Comparison of ENCODE assay signal across 31 mouse cellular contexts in genomic region chr12:102501848-102502595, GRCm38 (mm10). TPM values are rescaled to one million over a fixed set of nuclear protein-coding genes. Genes with fewer than 3 reads are reported as not detected.
DNase-seq lines count a peak whose midpoint lies in the region; ATAC-seq and TF ChIP-seq lines count a peak whose summit lies in the region.
"Had no signal": no experiment of that assay in that cellular context is flagged by ENCODE, and none has a peak within 500 bp of the region (broad histone marks: within the 10 kb centered on the region; RNA-seq: fewer than 3 reads in every experiment).

No protein-coding gene starts in this region.

- H3K9ac ChIP-seq in hindbrain, postnatal 0 days (replicated peaks; ENCODE audit: low read length) = no peak overlapping the region
- H3K9ac ChIP-seq in hindbrain, embryonic 14.5 days = no peak overlapping the region
- H3K9ac ChIP-seq: embryonic facial prominence, embryonic 15.5 days; forebrain, embryonic 12.5 days; heart, embryonic 12.5 days; kidney, embryonic 15.5 days; limb, embryonic 13.5 days; liver, embryonic 13.5 days; midbrain, embryonic 15.5 days had no signal

- no peak overlapping the region for H3K4me3 ChIP-seq in hindbrain, postnatal 0 days (ENCODE audit: low read length)
- no peak overlapping the region for H3K4me3 ChIP-seq in hindbrain, embryonic 14.5 days (replicated peaks; ENCODE audit: low read length)
- H3K4me3 ChIP-seq in testis, adult 2 months (ENCODE audit: control insufficient read depth, low read depth, low read length) = no peak overlapping the region
- H3K4me3 ChIP-seq: embryonic facial prominence, embryonic 10.5 days; embryonic facial prominence, embryonic 15.5 days; forebrain, embryonic 12.5 days; heart, embryonic 12.5 days; kidney, embryonic 15.5 days; layer of hippocampus, adult 2 months; left cerebral cortex, adult 2 months; limb, embryonic 13.5 days; liver, embryonic 13.5 days; midbrain, embryonic 10.5 days; midbrain, embryonic 15.5 days had no signal

- DNase-seq in hindbrain, postnatal 0 days (ENCODE audit: low spot score) = no peak
- no peak for DNase-seq in hindbrain, embryonic 14.5 days (ENCODE audit: low spot score)
- DNase-seq in testis, postnatal 14 days (ENCODE audit: low spot score) = no peak
- DNase-seq in adrenal gland, adult 2 months = no peak
- DNase-seq: adrenal gland, adult 8-10 months; B cell, adult 2 months; cerebellum, adult 2 months; cerebellum, postnatal 25 days; gastrocnemius, postnatal 14 days; heart, postnatal 14 days; kidney, adult 11 months; kidney, postnatal 36 days; liver, embryonic 13.5 days; lung, adult 2 months; lung, postnatal 10 days; right cerebral cortex, postnatal 4 days had no signal

- no peak overlapping the region for H3K27ac ChIP-seq in hindbrain, postnatal 0 days
- H3K27ac ChIP-seq in hindbrain, embryonic 14.5 days = no peak overlapping the region
- H3K27ac ChIP-seq in testis, adult 2 months (ENCODE audit: control insufficient read depth, insufficient read depth, low read depth, low read length) = peak overlapping the region; percentile 28; the same call in 1 of the 2 replicates
- H3K27ac ChIP-seq: embryonic facial prominence, embryonic 10.5 days; embryonic facial prominence, embryonic 15.5 days; forebrain, embryonic 12.5 days; kidney, embryonic 15.5 days; layer of hippocampus, adult 2 months; left cerebral cortex, adult 2 months; limb, embryonic 13.5 days; liver, embryonic 13.5 days; macrophage; midbrain, embryonic 10.5 days; midbrain, embryonic 15.5 days had no signal

- TF ChIP-seq POLR2A in testis, adult 2 months (IDR thresholded peaks at IDR 0.05; ENCODE audit: control insufficient read depth, low read depth, low read length) = no peak

- ATAC-seq in hindbrain, postnatal 0 days = 0 out of 2 replicates have a peak, but pooled peaks have one; percentile 31
- ATAC-seq in hindbrain, embryonic 14.5 days (ENCODE audit: low FRiP score) = no peak
- ATAC-seq in megakaryocyte progenitor cell, adult 5-6 weeks (replicated peaks; ENCODE audit: poor library complexity) = 0 out of 2 replicates have a peak, but pooled peaks have one; percentile 8
- ATAC-seq: midbrain, embryonic 15.5 days had no signal

- 87% methylated on average over 8 of the region's 8 CpGs for WGBS in hindbrain, postnatal 0 days
- 85% methylated on average over 8 of the region's 8 CpGs for WGBS in hindbrain, embryonic 14.5 days

- no peaks in the 10 kb centered on the region for H3K9me3 ChIP-seq in hindbrain, postnatal 0 days (ENCODE audit: low read length)
- no peaks in the 10 kb centered on the region for H3K9me3 ChIP-seq in hindbrain, embryonic 14.5 days (ENCODE audit: control insufficient read depth, low read length)
- H3K9me3 ChIP-seq: embryonic facial prominence, embryonic 10.5 days; embryonic facial prominence, embryonic 15.5 days; forebrain, embryonic 12.5 days; heart, embryonic 12.5 days; kidney, embryonic 15.5 days; limb, embryonic 13.5 days; liver, embryonic 13.5 days; midbrain, embryonic 10.5 days; midbrain, embryonic 15.5 days had no signal

- no peak overlapping the region for H3K4me2 ChIP-seq in hindbrain, postnatal 0 days (ENCODE audit: low read depth, low read length)
- no peak overlapping the region for H3K4me2 ChIP-seq in hindbrain, embryonic 14.5 days (replicated peaks)
- H3K4me2 ChIP-seq: embryonic facial prominence, embryonic 15.5 days; forebrain, embryonic 12.5 days; heart, embryonic 12.5 days; kidney, embryonic 15.5 days; limb, embryonic 13.5 days; liver, embryonic 13.5 days; midbrain, embryonic 15.5 days had no signal

- TF ChIP-seq CTCF in hindbrain, postnatal 0 days (IDR thresholded peaks at IDR 0.05; ENCODE audit: low read depth) = no peak
- no peak for TF ChIP-seq CTCF in testis, adult 2 months (IDR thresholded peaks at IDR 0.05; ENCODE audit: control insufficient read depth, insufficient read depth, insufficient replicate concordance, low read depth, low read length)

- H3K27me3 ChIP-seq in hindbrain, postnatal 0 days (ENCODE audit: insufficient read depth, low read length) = no peaks in the 10 kb centered on the region
- no peaks in the 10 kb centered on the region for H3K27me3 ChIP-seq in hindbrain, embryonic 14.5 days (ENCODE audit: control insufficient read depth, insufficient read depth, low read length)
- no peaks in the 10 kb centered on the region for H3K27me3 ChIP-seq in testis, adult 2 months (ENCODE audit: control insufficient read depth, insufficient read depth, low read length)
- H3K27me3 ChIP-seq: embryonic facial prominence, embryonic 15.5 days; forebrain, embryonic 12.5 days; heart, embryonic 12.5 days; kidney, embryonic 15.5 days; limb, embryonic 13.5 days; liver, embryonic 13.5 days; midbrain, embryonic 15.5 days had no signal

- H3K36me3 ChIP-seq in hindbrain, postnatal 0 days (ENCODE audit: insufficient read depth, low read length) = peaks cover 5% of the 10 kb centered on the region; the same call in 1 of the 2 replicates
- H3K36me3 ChIP-seq in hindbrain, embryonic 14.5 days (replicated peaks; ENCODE audit: control insufficient read depth, insufficient read depth) = peaks cover 19% of the 10 kb centered on the region
- H3K36me3 ChIP-seq in testis, adult 2 months (ENCODE audit: control insufficient read depth, insufficient read depth, low read length) = peaks cover 1% of the 10 kb centered on the region; the same call in 1 of the 2 replicates

- H3K4me1 ChIP-seq in hindbrain, postnatal 0 days (ENCODE audit: insufficient read depth, low read length) = no peaks in the 10 kb centered on the region
- no peaks in the 10 kb centered on the region for H3K4me1 ChIP-seq in hindbrain, embryonic 14.5 days (replicated peaks; ENCODE audit: control insufficient read depth, insufficient read depth, low read length)
- peaks cover 4% of the 10 kb centered on the region for H3K4me1 ChIP-seq in testis, adult 2 months (ENCODE audit: control insufficient read depth, insufficient read depth, low read length)
- H3K4me1 ChIP-seq: forebrain, embryonic 12.5 days; midbrain, embryonic 10.5 days; midbrain, embryonic 15.5 days had no signal

RNA-seq across cellular contexts. Expression of gene Golga5, which starts 33.1 kb away (rescaled TPM):
- 23.2 and 24.7 TPM in 2 replicates for total RNA-seq in hindbrain, postnatal 0 days (2014; rRNA removed)
- 24.3 and 25.0 TPM in 2 replicates for polyA plus RNA-seq in hindbrain, postnatal 0 days (2015; fragmentation: Nextera tagmentation; extraction: Ambion mirVana)
- polyA plus RNA-seq in hindbrain, embryonic 14.5 days (2014; fragmentation: Nextera tagmentation; extraction: Ambion mirVana) = 25.9 and 28.1 TPM in 2 replicates
- 32.4 and 32.5 TPM in 2 replicates for polyA plus RNA-seq in testis, adult 2 months (2012; rRNA removed)
- total RNA-seq in megakaryocyte progenitor cell, adult 5-6 weeks (2015) = 22.1 and 28.8 TPM in 2 replicates
- total RNA-seq in megakaryocyte progenitor cell, adult 5-6 weeks (2017) = 69.0 and 74.0 TPM in 2 replicates
- 10 to 100 TPM; 38.2 to 43.0 TPM for total RNA-seq in adrenal gland, adult 2 months (2021)
- 4.8 and 5.2 TPM in 2 replicates for polyA plus RNA-seq in adrenal gland, adult 2 months (2012; rRNA removed)

RNA-seq across cellular contexts. Expression of gene Chga, which starts 52.7 kb away (rescaled TPM):
- total RNA-seq in hindbrain, postnatal 0 days (2014; rRNA removed) = 160 and 171 TPM in 2 replicates
- polyA plus RNA-seq in hindbrain, postnatal 0 days (2015; fragmentation: Nextera tagmentation; extraction: Ambion mirVana) = 254 and 255 TPM in 2 replicates
- 109 and 123 TPM in 2 replicates for polyA plus RNA-seq in hindbrain, embryonic 14.5 days (2014; fragmentation: Nextera tagmentation; extraction: Ambion mirVana)
- polyA plus RNA-seq in testis, adult 2 months (2012; rRNA removed) = 8.5 and 14.1 TPM in 2 replicates
- not detected in 2 replicates for total RNA-seq in megakaryocyte progenitor cell, adult 5-6 weeks (2015)
- total RNA-seq in megakaryocyte progenitor cell, adult 5-6 weeks (2017) = not detected in 2 replicates
- total RNA-seq in adrenal gland, adult 2 months (2021) = 1,000 to 10,000 TPM; 1,470 to 2,168 TPM
- 4,298 and 5,253 TPM in 2 replicates for polyA plus RNA-seq in adrenal gland, adult 2 months (2012; rRNA removed)
- total RNA-seq: gastrocnemius, postnatal 14 days; granulocyte monocyte progenitor cell, adult 5-6 weeks; neutrophil, adult 5-6 weeks had no signal
- polyA plus RNA-seq: macrophage had no signal

Comparison
In these comparisons a context has a peak if more than half of its experiments do, and no peak if none do; other contexts are left out.
1. RNA of gene Chga, which starts 52.7 kb away (polyA plus RNA-seq): 4,298 to 5,253 TPM in adrenal gland, adult 2 months; 254 to 255 TPM in hindbrain, postnatal 0 days, 109 to 123 TPM in hindbrain, embryonic 14.5 days and 8.5 to 14.1 TPM in testis, adult 2 months; every median in the first group is over 10 times any median in the second.